Mouse (Mus musculus) neural tube, embryonic 13.5 days (tissue): ENCODE results near the gene Xpo4. TPM values are rescaled to one million over a fixed set of nuclear protein-coding genes. Genes with fewer than 3 reads are reported as not detected.

ENCODE experiments used
- ATAC-seq: fragments of 200-750 bp; cut with Nextera tagmentation; 2 replicates; pipeline ENCODE4 v1.8.0; 2017; ENCODE audit warnings: low read depth, mild to moderate bottlenecking, moderate TSS enrichment, moderate library complexity
- H3K27ac ChIP-seq: fragments of 300-500 bp; sonication (generic); replicated peaks from 2 replicates; pipeline ENCODE4 v1.5.1; 2015; ENCODE audit warnings: moderate library complexity, mild to moderate bottlenecking, inconsistent platforms
- H3K27me3 ChIP-seq: fragments of 300-500 bp; sonication (generic); 2 replicates; pipeline ENCODE4 v1.6.1; 2015; ENCODE audit warnings: mild to moderate bottlenecking, inconsistent platforms
- H3K36me3 ChIP-seq: fragments of 300-500 bp; sonication (generic); 2 replicates; pipeline ENCODE4 v1.6.1; 2015; ENCODE audit warnings: mild to moderate bottlenecking, inconsistent platforms
- H3K4me1 ChIP-seq: fragments of 300-500 bp; sonication (generic); replicated peaks from 2 replicates; pipeline ENCODE4 v1.6.1; 2015; ENCODE audit warnings: inconsistent platforms
- H3K4me2 ChIP-seq: fragments of 300-500 bp; sonication (generic); 2 replicates; pipeline ENCODE4 v1.6.1; 2015; ENCODE audit warnings: inconsistent platforms, mild to moderate bottlenecking, moderate library complexity
- H3K4me3 ChIP-seq: fragments of 300-500 bp; sonication (generic); 2 replicates; pipeline ENCODE4 v1.5.1; 2015; ENCODE audit warnings: mild to moderate bottlenecking, inconsistent platforms
- H3K9ac ChIP-seq: fragments of 300-500 bp; sonication (generic); 2 replicates; pipeline ENCODE4 v1.6.1; 2015; ENCODE audit warnings: moderate library complexity, mild to moderate bottlenecking, inconsistent platforms
- H3K9me3 ChIP-seq: fragments of 300-500 bp; sonication (generic); 2 replicates; pipeline ENCODE4 v1.6.1; 2016; ENCODE audit warnings: inconsistent platforms
- WGBS: fragments of 180-500 bp; shearing (Covaris S2); methylation state at CpG from one replicate; pipeline ENCODE4 v1.1.7; 2015; 5-methylcytosine and 5-hydroxymethylcytosine counted together
- polyA plus RNA-seq: library from polyadenylated mRNA; unstranded; fragments of >200 nt; fragmentation: Nextera tagmentation; extraction: Ambion mirVana; gene quantifications from 2 replicates; pipeline ENCODE4 v1.2.1, GENCODE M21; 2015

Gene Xpo4
- polyA plus RNA-seq, result 12.0 and 14.3 TPM in 2 replicates

DNA sequence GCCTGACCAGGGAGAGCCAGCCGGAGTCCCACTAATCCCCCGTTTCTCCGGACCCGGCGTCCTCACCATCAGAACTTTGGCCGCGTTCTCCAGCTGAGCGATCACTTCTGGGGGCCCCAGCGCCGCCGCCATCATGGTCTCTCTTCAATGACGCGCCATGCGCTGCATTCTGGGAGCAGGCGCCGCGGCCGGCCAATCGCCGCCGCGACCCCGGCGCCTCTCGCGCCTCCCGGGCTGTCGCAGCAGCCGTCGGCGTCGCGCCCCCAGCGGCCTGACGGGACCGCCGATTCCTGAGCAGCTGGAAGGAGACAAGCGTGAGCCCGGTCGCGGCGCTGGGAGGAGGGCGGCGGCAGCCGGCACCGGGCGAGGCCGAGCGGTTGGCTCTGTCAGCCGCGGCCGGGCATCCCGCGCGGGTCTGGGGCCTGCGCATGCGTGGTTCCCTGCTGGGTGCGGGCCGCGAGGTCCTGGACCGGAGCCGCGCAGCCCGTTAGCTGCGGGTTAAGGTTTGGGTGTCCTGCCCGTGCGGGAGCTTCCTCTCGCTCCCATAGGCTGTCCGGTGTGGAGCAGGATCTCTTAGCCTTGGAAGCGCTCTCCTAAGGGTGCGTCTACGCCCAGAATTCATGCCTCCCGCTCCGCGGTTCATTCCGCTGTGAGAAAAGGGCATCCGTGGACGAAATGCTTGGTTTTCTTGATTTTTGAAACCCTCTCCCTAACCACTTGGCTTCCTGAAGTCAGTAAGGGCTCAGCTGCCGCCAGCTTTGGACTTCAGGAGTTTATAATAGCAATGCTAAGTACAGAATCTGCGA lies at the start of gene Xpo4:
TSS of gene Xpo4 (minus strand) at position 609 of the 806 bp plus-strand sequence.
- Histone ChIP-seq H3K36me3 (no peaks in the 10 kb centered on the region), H3K4me3 (peak within 1 kb of the TSS; percentile 78), H3K9ac (peak within 1 kb of the TSS; percentile 83), H3K27me3 (no peaks in the 10 kb centered on the region), H3K9me3 (no peaks in the 10 kb centered on the region), H3K27ac (peak within 1 kb of the TSS; percentile 97), H3K4me1 (peaks cover 28% of the 10 kb centered on the region), H3K4me2 (peak within 1 kb of the TSS; percentile 90)
- ATAC-seq, result peak; percentile 97
- WGBS, result under 1% methylated on average over 80 of the region's 80 CpGs

DNA sequence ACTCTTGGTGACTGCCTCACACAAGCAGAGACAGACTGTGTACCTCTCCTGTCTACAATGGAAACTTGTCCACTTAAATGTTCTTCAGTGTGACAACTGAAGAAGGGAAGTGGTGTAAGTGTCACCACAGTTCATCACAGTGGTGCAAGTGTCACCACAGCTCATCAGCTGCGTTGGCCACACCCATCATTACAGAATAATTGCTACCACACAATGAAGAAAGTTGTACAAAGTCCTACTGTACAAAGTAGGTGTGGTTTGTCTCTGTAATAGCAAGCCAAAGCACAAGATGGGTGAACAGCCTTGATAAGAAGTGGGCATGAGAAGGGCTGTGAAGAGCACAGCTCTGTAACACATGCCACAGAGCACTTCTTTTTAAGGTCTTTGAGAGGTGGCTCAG lies 47.7 kb upstream of the Xpo4 start:
- Histone ChIP-seq H3K4me2 (no peak overlapping the region), H3K27me3 (no peaks in the 10 kb centered on the region), H3K4me3 (no peak overlapping the region), H3K9me3 (no peaks in the 10 kb centered on the region), H3K9ac (no peak overlapping the region), H3K27ac (no peak overlapping the region), H3K4me1 (peaks cover 16% of the 10 kb centered on the region), H3K36me3 (no peaks in the 10 kb centered on the region)
- no peak for ATAC-seq
- WGBS, result 88% methylated on average over 1 of the region's 1 CpGs

DNA sequence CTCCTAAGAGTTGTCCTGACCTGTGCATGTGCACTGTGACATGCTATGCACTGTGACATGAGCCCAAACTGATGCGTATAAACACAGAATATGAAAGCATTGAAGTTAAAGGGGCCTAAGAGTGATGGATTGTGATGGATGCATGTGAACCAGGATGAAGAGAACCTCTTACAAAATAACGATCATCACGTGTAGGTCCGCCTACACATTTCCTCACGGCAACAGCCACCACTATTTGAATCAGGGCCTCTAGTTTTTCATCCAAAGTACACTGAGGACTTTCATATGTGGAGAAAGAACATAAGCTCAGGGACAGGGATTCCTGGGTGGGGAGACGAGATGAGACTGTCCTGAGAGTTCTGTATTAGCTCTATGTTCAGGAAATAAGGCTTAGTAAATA lies 45.8 kb upstream of the Xpo4 start:
- Histone ChIP-seq H3K27ac (no peak overlapping the region), H3K27me3 (no peaks in the 10 kb centered on the region), H3K9ac (no peak overlapping the region), H3K4me1 (peaks cover 34% of the 10 kb centered on the region), H3K4me2 (no peak overlapping the region), H3K4me3 (no peak overlapping the region), H3K9me3 (no peaks in the 10 kb centered on the region), H3K36me3 (no peaks in the 10 kb centered on the region)
- WGBS, result 89% methylated on average over 6 of the region's 6 CpGs
- no peak for ATAC-seq

DNA sequence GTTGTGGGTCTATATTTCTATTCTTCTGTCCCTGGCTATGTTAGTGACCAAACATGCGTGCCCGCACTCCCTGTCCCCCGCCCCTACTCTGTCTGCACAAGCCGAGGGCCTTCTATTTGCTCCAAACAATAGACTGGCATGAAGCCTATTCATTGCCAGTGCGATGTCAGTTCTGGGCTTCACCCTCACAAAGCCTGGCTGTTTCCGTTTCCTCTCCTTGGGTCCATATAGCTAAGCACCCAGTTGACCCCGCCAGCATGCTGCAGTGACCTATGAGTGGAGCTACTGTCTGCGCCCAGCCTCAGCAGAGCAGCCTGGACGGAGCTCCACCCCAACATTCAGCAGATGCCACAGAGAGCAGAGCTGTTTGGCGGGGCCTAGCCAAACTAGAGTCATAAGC lies 43.9 kb upstream of the Xpo4 start:
- peaks cover 34% of the 10 kb centered on the region for H3K4me1 ChIP-seq
- no peaks in the 10 kb centered on the region for H3K9me3 ChIP-seq
- WGBS, result 14% methylated on average over 10 of the region's 10 CpGs
- ATAC-seq, result 0 out of 2 replicates have a peak, but pooled peaks have one; percentile 37
- H3K9ac ChIP-seq, result no peak overlapping the region
- no peak overlapping the region for H3K4me3 ChIP-seq
- H3K27ac ChIP-seq, result no peak overlapping the region
- H3K36me3 ChIP-seq, result no peaks in the 10 kb centered on the region
- H3K27me3 ChIP-seq, result no peaks in the 10 kb centered on the region
- no peak overlapping the region for H3K4me2 ChIP-seq

DNA sequence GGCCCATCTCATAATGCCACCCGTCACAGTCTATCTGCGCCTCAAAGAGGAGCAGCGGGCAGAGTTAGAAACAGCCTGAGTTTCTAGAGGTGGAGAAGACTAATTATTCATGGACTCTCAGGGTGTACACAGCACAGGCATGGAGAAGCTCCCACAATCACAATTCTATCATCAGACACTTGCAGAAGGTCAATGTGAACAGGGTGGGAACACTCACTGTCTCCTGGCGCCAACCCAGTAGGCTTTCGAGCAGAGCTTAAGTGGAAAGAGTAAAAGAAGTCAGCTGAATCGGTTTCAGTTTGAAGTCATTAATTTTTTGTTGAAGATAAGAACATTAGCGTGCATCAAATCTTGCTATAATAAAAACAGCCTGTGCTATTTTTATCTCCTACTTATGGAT lies 43.4 kb upstream of the Xpo4 start:
- WGBS, result 78% methylated on average over 7 of the region's 7 CpGs
- no peaks in the 10 kb centered on the region for H3K27me3 ChIP-seq
- no peak overlapping the region for H3K27ac ChIP-seq
- H3K4me1 ChIP-seq, result peaks cover 34% of the 10 kb centered on the region
- no peak for ATAC-seq
- H3K4me2 ChIP-seq, result no peak overlapping the region
- no peak overlapping the region for H3K4me3 ChIP-seq
- no peaks in the 10 kb centered on the region for H3K9me3 ChIP-seq
- no peak overlapping the region for H3K9ac ChIP-seq
- H3K36me3 ChIP-seq, result no peaks in the 10 kb centered on the region

DNA sequence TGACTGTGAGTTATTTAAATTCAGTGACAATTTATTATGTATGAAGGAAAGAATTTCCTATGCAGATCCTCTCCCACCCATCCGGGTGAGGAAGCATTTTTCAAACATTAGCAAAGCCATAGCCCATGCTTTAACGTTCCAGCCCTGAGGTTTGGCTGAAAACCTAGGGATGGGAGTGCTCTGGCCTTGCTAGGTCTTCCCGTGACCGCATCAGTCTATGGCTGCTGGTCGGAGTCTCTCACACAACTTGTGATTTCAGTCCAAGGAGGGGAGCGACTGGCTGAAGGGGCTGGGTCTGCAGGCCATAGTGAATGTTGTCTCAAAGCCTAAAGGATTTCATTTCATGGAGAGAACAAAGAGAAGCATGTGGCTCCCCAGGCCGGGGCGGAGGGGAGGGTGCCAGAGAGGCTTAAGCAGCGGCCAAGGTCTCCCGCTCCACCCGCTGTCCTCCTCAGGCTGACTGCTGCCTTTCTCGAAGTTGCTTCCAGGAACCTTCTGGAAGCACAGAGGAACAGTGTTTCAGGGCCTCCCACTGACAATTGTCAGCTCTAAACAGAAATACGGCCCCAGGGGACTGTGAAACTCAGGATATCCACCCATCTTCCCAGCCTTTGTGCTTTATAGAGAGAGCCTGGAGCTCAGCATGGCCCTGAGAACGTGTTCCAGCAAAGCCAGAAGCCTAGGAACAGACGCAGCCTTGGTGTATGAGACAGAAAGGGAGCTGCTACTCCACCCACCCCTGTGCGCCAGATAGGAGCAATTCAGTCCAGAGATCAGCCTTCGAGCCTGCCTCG lies 42.1 kb upstream of the Xpo4 start:
- no peak overlapping the region for H3K4me2 ChIP-seq
- 37% methylated on average over 18 of the region's 18 CpGs for WGBS
- ATAC-seq, result 0 out of 2 replicates have a peak, but pooled peaks have one; percentile 38

DNA sequence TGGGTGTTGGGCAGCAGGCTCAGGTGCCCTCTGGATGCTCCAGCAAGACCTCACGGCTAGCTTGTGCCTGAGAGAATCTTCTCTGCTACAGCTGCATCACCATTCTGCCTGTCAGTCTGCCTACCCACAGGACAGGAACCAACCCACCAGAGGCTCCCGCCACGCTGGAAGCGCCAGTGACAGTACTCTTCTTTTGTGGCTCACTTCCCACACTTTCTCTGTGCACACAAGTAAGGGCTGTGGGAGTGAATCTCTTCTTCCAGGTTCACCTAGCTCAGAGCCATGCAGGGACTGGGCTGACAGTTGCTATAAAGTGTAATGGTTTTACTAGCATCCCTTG lies 41.5 kb upstream of the Xpo4 start:
- WGBS, result 73% methylated on average over 4 of the region's 4 CpGs
- Histone ChIP-seq H3K9me3 (no peaks in the 10 kb centered on the region), H3K4me1 (peaks cover 34% of the 10 kb centered on the region), H3K4me3 (no peak overlapping the region), H3K36me3 (no peaks in the 10 kb centered on the region), H3K27me3 (no peaks in the 10 kb centered on the region), H3K9ac (peak overlapping the region; percentile 26; the same call in 1 of the 2 replicates), H3K4me2 (no peak overlapping the region), H3K27ac (peak overlapping the region; percentile 69)
- peak; percentile 60 for ATAC-seq

More for the DNA sequence above, 42.1 kb upstream of the Xpo4 start:
- Histone ChIP-seq H3K36me3 (no peaks in the 10 kb centered on the region), H3K9me3 (no peaks in the 10 kb centered on the region), H3K4me3 (no peak overlapping the region), H3K27ac (peak overlapping the region; percentile 69), H3K27me3 (no peaks in the 10 kb centered on the region), H3K9ac (peak overlapping the region; percentile 53; the same call in 1 of the 2 replicates), H3K4me1 (peaks cover 34% of the 10 kb centered on the region)

DNA sequence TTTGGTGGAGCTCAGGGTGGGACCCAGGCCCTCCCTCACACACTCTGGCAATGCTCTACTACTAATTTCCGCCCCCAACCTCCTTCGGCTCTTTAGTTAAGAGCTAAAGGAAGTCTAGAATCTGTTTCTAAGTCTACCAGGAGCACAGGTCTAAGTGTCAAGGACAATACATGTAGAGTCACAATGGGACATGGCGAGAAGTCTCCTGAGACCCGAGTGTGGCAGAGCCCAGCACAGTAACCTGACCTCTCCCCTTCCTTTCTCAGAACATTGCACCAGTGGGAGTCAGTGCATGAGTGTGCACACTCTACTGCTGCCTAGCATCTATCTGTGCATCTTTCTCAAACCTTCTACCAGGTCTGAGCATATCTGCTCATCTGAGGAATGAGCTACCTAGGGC lies 40.5 kb upstream of the Xpo4 start:
- Histone ChIP-seq H3K27me3 (no peaks in the 10 kb centered on the region), H3K4me3 (no peak overlapping the region), H3K36me3 (no peaks in the 10 kb centered on the region), H3K27ac (no peak overlapping the region), H3K4me1 (peaks cover 34% of the 10 kb centered on the region), H3K9me3 (no peaks in the 10 kb centered on the region), H3K9ac (no peak overlapping the region), H3K4me2 (no peak overlapping the region)
- WGBS, result 86% methylated on average over 4 of the region's 4 CpGs
- no peak for ATAC-seq

DNA sequence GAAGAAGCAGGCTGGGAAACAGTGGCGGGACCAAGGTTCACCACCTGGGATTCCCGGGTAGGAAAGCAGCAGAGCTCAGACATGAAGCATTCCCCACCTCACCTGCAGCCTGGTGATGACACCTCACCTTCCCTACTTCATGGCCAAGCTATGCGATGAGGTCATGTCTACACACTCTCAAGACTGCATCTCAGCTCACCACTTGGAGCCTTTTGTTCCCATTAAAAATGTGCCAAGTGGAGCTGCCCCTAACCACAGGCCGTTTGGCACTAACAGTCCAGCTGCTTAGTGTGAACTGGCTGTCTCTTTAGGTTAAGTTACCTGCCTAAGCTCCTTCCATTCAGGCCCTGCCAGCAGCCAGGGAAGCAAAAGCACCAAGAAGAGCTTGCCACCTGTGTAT lies 39.8 kb upstream of the Xpo4 start:
- Histone ChIP-seq H3K36me3 (peaks cover 5% of the 10 kb centered on the region), H3K27me3 (no peaks in the 10 kb centered on the region), H3K4me1 (peaks cover 34% of the 10 kb centered on the region), H3K27ac (no peak overlapping the region), H3K4me2 (no peak overlapping the region), H3K9ac (no peak overlapping the region), H3K9me3 (no peaks in the 10 kb centered on the region), H3K4me3 (no peak overlapping the region)
- ATAC-seq, result no peak
- WGBS, result 96% methylated on average over 4 of the region's 4 CpGs

DNA sequence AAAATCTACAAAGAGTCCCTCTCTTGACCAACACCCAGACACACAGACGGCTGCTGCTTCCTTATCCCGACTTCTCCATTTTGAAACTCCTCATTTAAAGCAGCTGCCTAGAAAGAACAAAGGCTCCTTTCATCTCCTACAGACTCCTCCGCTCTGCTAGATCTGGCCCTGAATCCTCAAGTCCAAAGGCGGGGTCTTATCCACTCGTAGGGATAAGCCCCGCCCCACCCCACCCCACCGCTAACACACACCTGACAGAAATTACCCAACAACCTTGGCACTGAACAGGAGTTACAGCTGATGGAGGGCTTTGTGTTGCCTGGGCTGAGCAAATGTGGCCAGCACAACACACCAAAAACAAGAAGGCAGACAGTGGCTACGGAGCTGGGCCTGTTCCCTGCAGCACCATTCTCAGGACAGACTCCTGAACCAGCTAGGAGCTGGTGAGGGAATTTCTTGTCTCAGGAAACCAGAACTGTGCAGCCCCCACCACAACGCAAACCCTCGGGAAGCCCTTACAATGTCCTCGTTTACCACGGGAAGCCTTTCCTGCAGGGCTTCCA lies 36.8 kb upstream of the Xpo4 start:
- ATAC-seq, result no peak
- Histone ChIP-seq H3K4me1 (peaks cover 9% of the 10 kb centered on the region), H3K27ac (peak overlapping the region; percentile 74), H3K4me2 (no peak overlapping the region), H3K27me3 (no peaks in the 10 kb centered on the region), H3K4me3 (no peak overlapping the region), H3K9ac (no peak overlapping the region), H3K9me3 (no peaks in the 10 kb centered on the region), H3K36me3 (peaks cover 28% of the 10 kb centered on the region)
- WGBS, result 45% methylated on average over 12 of the region's 12 CpGs

DNA sequence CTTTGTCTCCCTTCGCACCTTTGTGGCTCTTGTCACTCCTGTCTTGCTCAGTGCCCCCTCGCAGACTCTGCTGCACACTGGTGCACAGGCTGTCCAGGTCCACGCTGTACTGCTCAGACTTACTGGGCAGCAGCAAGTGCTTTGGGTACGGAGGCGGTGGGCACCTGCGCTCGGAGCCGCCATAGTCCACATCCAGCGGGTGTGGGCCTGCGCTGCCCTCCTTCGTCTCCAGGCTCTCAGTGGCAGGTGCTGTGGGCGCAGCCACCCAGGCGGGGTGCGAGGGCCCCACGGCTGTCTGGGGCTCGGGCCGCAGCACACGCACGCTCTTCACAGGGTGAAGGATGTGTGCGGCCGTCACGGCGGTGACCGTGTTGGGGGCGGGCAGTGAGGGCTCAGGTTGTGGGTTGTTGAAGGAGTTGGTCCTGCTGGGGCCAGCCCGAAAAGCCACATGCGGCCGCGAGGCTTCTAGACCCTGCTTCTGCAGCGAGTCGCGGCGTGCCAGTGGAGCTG lies 34.3 kb upstream of the Xpo4 start:
- WGBS, result 98% methylated on average over 33 of the region's 33 CpGs
- no peak for ATAC-seq

DNA sequence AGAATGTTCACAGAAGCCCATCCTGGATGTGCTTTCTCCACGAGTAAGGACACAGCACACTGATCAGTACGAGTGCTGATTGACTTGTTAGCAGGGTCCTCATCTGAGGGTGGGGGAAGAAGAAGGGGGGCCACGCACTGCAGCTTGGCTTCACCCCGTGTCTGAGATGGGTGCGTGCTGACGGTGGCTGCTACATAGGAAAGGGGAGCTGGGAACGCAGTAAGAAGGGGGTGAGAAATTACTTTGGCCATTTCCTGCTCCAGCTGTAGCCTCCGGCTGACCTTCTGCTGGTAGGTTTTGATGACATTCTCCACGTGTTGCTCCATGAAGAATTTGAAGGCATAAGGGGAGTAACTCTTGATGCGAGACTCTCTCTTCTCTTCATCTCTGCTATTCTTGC lies 33.8 kb upstream of the Xpo4 start:
- H3K27ac ChIP-seq, result no peak overlapping the region
- H3K4me1 ChIP-seq, result no peaks in the 10 kb centered on the region; the same call in 1 of the 2 replicates
- peaks cover 56% of the 10 kb centered on the region for H3K36me3 ChIP-seq
- 89% methylated on average over 10 of the region's 10 CpGs for WGBS
- no peak overlapping the region for H3K9ac ChIP-seq
- ATAC-seq, result no peak
- no peak overlapping the region for H3K4me2 ChIP-seq
- no peaks in the 10 kb centered on the region for H3K27me3 ChIP-seq
- H3K4me3 ChIP-seq, result no peak overlapping the region
- H3K9me3 ChIP-seq, result no peaks in the 10 kb centered on the region

More for the DNA sequence above, 34.3 kb upstream of the Xpo4 start:
- Histone ChIP-seq H3K9ac (no peak overlapping the region), H3K27me3 (no peaks in the 10 kb centered on the region), H3K9me3 (no peaks in the 10 kb centered on the region), H3K36me3 (peaks cover 51% of the 10 kb centered on the region), H3K27ac (no peak overlapping the region), H3K4me2 (no peak overlapping the region), H3K4me3 (no peak overlapping the region), H3K4me1 (no peaks in the 10 kb centered on the region; the same call in 1 of the 2 replicates)
